8 mouse cellular contexts compared by ENCODE assay signal in genomic region chr13:103774119-103774757, GRCm38 (mm10). TPM values are rescaled to one million over a fixed set of nuclear protein-coding genes. Genes with fewer than 3 reads are reported as not detected.
DNase-seq lines count a peak whose midpoint lies in the region; ATAC-seq and TF ChIP-seq lines count a peak whose summit lies in the region.

Gene Srek1 (minus strand): TSS chr13:103774608.

- peak; percentile 88 for ATAC-seq in erythroblast, adult 5-6 weeks (replicated peaks; ENCODE audit: low FRiP score, poor library complexity, severe bottlenecking)
- peak; percentile 95 for ATAC-seq in heart, embryonic 11.5 days (replicated peaks; ENCODE audit: insufficient number of reproducible peaks, low FRiP score, low TSS enrichment)
- peak; percentile 94 for ATAC-seq in kidney, embryonic 16.5 days (ENCODE audit: low FRiP score, low TSS enrichment)

- no peaks in the 10 kb centered on the region for H3K9me3 ChIP-seq in heart, embryonic 11.5 days (replicated peaks; ENCODE audit: control insufficient read depth, low read length)
- no peaks in the 10 kb centered on the region for H3K9me3 ChIP-seq in kidney, embryonic 16.5 days (ENCODE audit: low read length)

- no peak for TF ChIP-seq CTCF in liver, adult 2 months (IDR thresholded peaks at IDR 0.05; ENCODE audit: low read depth, low read length)

- peaks cover 9% of the 10 kb centered on the region; the same call in 1 of the 2 replicates for H3K79me2 ChIP-seq in liver, adult 2 months (ENCODE audit: control insufficient read depth, insufficient read depth, low read length)
- peaks cover 45% of the 10 kb centered on the region for H3K79me2 ChIP-seq in myocyte (ENCODE audit: control insufficient read depth, insufficient read depth)

- H3K4me3 ChIP-seq in heart, embryonic 11.5 days (ENCODE audit: low read depth, low read length), result peak within 1 kb of the TSS; percentile 79
- H3K4me3 ChIP-seq in kidney, embryonic 16.5 days (ENCODE audit: low read length), result peak within 1 kb of the TSS; percentile 58
- peak within 1 kb of the TSS; percentile 94 for H3K4me3 ChIP-seq in liver, adult 2 months (ENCODE audit: insufficient read depth, low read depth, low read length)
- H3K4me3 ChIP-seq in myocyte, result peak within 1 kb of the TSS; percentile 92

- DNase-seq in B cell, adult 2 months, result peak; percentile 87 to 91
- peak; percentile 97 for DNase-seq in brain, adult 2 months (ENCODE audit: low read depth, low spot score)
- DNase-seq in liver, adult 2 months (ENCODE audit: extremely low read depth, low read depth, low spot score), result peak; percentile 71
- DNase-seq in splenic B cell, adult 2 months (ENCODE audit: low read depth, low spot score), result peak; percentile 88

- TF ChIP-seq POLR2A in liver, adult 2 months (IDR thresholded peaks at IDR 0.05; ENCODE audit: extremely low read depth, insufficient read depth, low read length), result peak; percentile 71
- peak; percentile 92 for TF ChIP-seq POLR2A in myocyte (IDR thresholded peaks at IDR 0.05; ENCODE audit: insufficient read length, low read depth)

- no peaks in the 10 kb centered on the region for H3K36me3 ChIP-seq in heart, embryonic 11.5 days (ENCODE audit: control insufficient read depth, insufficient read depth, low read length)
- 0 out of 2 replicates have a peak, but pooled peaks cover 3% of the 10 kb centered on the region for H3K36me3 ChIP-seq in kidney, embryonic 16.5 days (ENCODE audit: insufficient read depth, low read length)
- H3K36me3 ChIP-seq in liver, adult 2 months (ENCODE audit: control insufficient read depth, insufficient read depth, low read length), result peaks cover 2% of the 10 kb centered on the region; the same call in 1 of the 2 replicates
- peaks cover 3% of the 10 kb centered on the region for H3K36me3 ChIP-seq in myocyte (ENCODE audit: control insufficient read depth, insufficient read depth)
- no peaks in the 10 kb centered on the region for H3K36me3 ChIP-seq in splenic B cell, adult 2 months (ENCODE audit: control insufficient read depth, insufficient read depth, low read length, poor library complexity, severe bottlenecking)

- peak within 1 kb of the TSS; percentile 70 for H3K4me2 ChIP-seq in heart, embryonic 11.5 days
- H3K4me2 ChIP-seq in kidney, embryonic 16.5 days (replicated peaks; ENCODE audit: low read depth, low read length), result peak within 1 kb of the TSS; percentile 75
- H3K4me2 ChIP-seq in myocyte (ENCODE audit: low read depth), result peak within 1 kb of the TSS; percentile 87

- peak within 1 kb of the TSS; percentile 26 for H3ac ChIP-seq in myocyte (ENCODE audit: control insufficient read depth, insufficient read length)

- peaks cover 16% of the 10 kb centered on the region; the same call in 1 of the 2 replicates for H3K4me1 ChIP-seq in heart, embryonic 11.5 days (ENCODE audit: control insufficient read depth, insufficient read depth, low read length)
- peaks cover 25% of the 10 kb centered on the region for H3K4me1 ChIP-seq in kidney, embryonic 16.5 days (ENCODE audit: insufficient read depth, low read length)
- H3K4me1 ChIP-seq in liver, adult 2 months (ENCODE audit: control insufficient read depth, insufficient read depth, low read length), result peaks cover 6% of the 10 kb centered on the region; the same call in 1 of the 2 replicates

- H3K9ac ChIP-seq in heart, embryonic 11.5 days (ENCODE audit: low read depth, low read length), result peak within 1 kb of the TSS; percentile 90
- H3K9ac ChIP-seq in kidney, embryonic 16.5 days (replicated peaks; ENCODE audit: low read length), result peak within 1 kb of the TSS; percentile 94
- H3K9ac ChIP-seq in liver, adult 2 months (ENCODE audit: low read depth, low read length), result peak within 1 kb of the TSS; percentile 95

- no peaks in the 10 kb centered on the region for H3K27me3 ChIP-seq in heart, embryonic 11.5 days (ENCODE audit: control insufficient read depth, insufficient read depth, low read length)
- H3K27me3 ChIP-seq in kidney, embryonic 16.5 days (ENCODE audit: insufficient read depth, low read length), result no peaks in the 10 kb centered on the region
- H3K27me3 ChIP-seq in liver, adult 2 months (ENCODE audit: control insufficient read depth, insufficient read depth, low read length), result no peaks in the 10 kb centered on the region
- H3K27me3 ChIP-seq in myocyte (ENCODE audit: control insufficient read depth, insufficient read depth, insufficient read length), result no peaks in the 10 kb centered on the region
- no peaks in the 10 kb centered on the region for H3K27me3 ChIP-seq in splenic B cell, adult 2 months (ENCODE audit: control insufficient read depth, insufficient read depth, low read length, poor library complexity, severe bottlenecking)

- peak within 1 kb of the TSS; percentile 96 for H3K27ac ChIP-seq in heart, embryonic 11.5 days (ENCODE audit: low read depth, low read length)
- peak within 1 kb of the TSS; percentile 99 for H3K27ac ChIP-seq in kidney, embryonic 16.5 days (ENCODE audit: low read length)
- H3K27ac ChIP-seq in liver, adult 2 months (replicated peaks; ENCODE audit: insufficient read depth, low read depth, low read length), result peak within 1 kb of the TSS; percentile 99

- WGBS in heart, embryonic 11.5 days (ENCODE audit: insufficient replicate concordance), result under 1% methylated on average over 74 of the region's 81 CpGs
- under 1% methylated on average over 81 of the region's 81 CpGs for WGBS in kidney, embryonic 16.5 days
- WGBS in liver, adult 2 months, result under 1% methylated on average over 81 of the region's 81 CpGs

TF ChIP-seq in myocyte, 11 proteins besides CTCF, POLR2A, EP300 and RAD21:
- TF ChIP-seq MYOD1 (IDR thresholded peaks at IDR 0.05; ENCODE audit: control insufficient read depth in 1 of 3, insufficient read length in 2 of 3, low read depth in 2 of 3) (peak in 1 of 3 experiments; percentile 30), REST (IDR thresholded peaks at IDR 0.05; ENCODE audit: insufficient read depth, insufficient read length) (no peak), USF1 (IDR thresholded peaks at IDR 0.05; ENCODE audit: low read depth) (peak; percentile 92), POLR2AphosphoS2 (IDR thresholded peaks at IDR 0.05; ENCODE audit: insufficient read length, low read depth) (peak; percentile 81), MYOG (IDR thresholded peaks at IDR 0.05; ENCODE audit: control insufficient read depth in 1 of 3, insufficient read depth in 1 of 3, insufficient read length in 2 of 3, low read depth in 2 of 3) (peak in 1 of 3 experiments; percentile 12), TCF3 (IDR thresholded peaks at IDR 0.05; ENCODE audit: insufficient read length, low read depth) (no peak)
TF ChIP-seq in myocyte: peak in this region for 4.

RNA-seq across cellular contexts. Expression of gene Srek1, which starts in this region (rescaled TPM):
- 9.2 and 10.0 TPM in 2 replicates for total RNA-seq in erythroblast, adult 5-6 weeks (2015; ENCODE audit: low replicate concordance)
- total RNA-seq in erythroblast, adult 5-6 weeks (2017; ENCODE audit: low replicate concordance), result 23.1 and 50.1 TPM in 2 replicates
- polyA plus RNA-seq in heart, embryonic 11.5 days (2014; fragmentation: Nextera tagmentation; extraction: Ambion mirVana), result 58.2 and 79.7 TPM in 2 replicates
- polyA plus RNA-seq in kidney, embryonic 16.5 days (2015; fragmentation: Nextera tagmentation; extraction: Ambion mirVana), result 66.4 and 83.1 TPM in 2 replicates
- total RNA-seq in liver, adult 2 months (2014; rRNA removed), result 33.1 and 40.1 TPM in 2 replicates
- 12.4 and 16.2 TPM in 2 replicates for polyA plus RNA-seq in liver, adult 2 months (2012; rRNA removed)
- 6.1 TPM for polyA plus RNA-seq in myocyte (2012; fragmentation: generic; extraction: Trizol)

Comparison
In these comparisons a context has a peak if more than half of its experiments do, and no peak if none do; other contexts are left out.
1. Peak in every context shown above with its lines: DNase-seq, ATAC-seq, H3K4me3 ChIP-seq and H3K27ac ChIP-seq.